Mouse (Mus musculus): ENCODE measurements around the gene Acrbp.
"Not testable (repeated sequence)": the region's sequence is repeated elsewhere in the genome, so short reads cannot be mapped to it uniquely, and the experiment has no call there.

Gene Acrbp

DNA sequence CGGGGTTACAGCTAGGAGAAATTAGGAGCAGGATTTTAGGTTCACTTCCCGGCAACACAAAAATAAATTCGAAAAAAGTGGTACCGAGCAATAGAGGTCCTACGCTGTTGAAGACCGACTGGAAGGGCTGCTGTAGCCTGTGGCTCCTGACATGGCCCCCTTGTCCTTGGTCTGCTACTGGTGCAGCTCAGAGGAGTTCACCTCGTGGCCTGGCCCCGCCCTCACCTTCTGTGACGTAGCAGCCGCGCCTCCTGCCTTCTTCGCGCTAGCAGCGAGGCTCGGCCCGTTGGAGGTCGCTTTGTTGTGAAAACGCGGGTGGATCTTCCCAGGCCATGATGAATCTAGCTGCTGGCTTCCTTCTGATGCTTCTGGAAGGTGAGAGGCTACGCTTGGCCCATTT, at the start of gene Acrbp:
Gene Acrbp, plus strand, starts transcription at position 12 of the 400 bp plus-strand sequence.
- no peak for DNase-seq (ENCODE audit: low read depth, low spot score)

DNA sequence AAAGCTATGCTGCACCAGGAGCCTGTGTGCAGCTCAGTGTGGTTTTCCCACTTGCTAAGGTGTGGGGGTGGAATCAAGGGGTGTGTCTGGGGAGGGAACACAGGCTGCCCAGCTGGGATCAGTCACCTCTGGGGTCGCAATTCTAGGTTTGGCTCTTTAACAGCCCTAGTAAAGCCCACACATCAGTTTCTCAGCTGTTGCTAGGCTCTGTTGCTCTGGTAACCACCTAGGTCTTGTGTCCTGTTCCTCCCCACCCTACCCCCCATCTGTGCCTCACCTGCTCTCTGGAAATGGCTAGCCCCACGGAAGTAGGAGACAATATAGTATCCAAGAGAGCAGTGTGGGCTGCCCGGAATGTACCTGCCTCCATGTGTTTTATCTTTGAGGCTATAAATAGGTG, 45.8 kb upstream of the Acrbp start:
- DNase-seq (ENCODE audit: low read depth, low spot score) = no peak

DNA sequence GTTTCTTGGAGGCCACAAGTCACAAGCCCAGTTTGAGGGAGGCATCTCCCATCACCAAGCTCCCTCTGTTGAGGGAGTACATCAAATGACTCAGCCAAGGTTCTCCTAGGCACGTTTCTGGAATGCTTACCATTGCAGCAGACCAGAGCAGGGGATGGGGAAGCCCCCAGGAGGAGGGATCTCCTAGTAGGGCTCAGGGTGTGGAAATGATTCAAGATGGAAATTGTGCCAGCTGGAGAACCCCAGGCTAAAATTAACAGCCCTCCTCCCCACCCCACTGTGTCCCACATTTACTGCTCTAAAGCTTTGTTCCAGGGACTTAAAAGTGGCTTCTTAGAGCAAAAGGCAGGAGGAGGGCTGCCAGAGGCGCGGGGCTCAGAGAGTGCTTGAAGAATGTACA, 44.4 kb upstream of the Acrbp start:
- DNase-seq (ENCODE audit: low read depth, low spot score) = no peak

DNA sequence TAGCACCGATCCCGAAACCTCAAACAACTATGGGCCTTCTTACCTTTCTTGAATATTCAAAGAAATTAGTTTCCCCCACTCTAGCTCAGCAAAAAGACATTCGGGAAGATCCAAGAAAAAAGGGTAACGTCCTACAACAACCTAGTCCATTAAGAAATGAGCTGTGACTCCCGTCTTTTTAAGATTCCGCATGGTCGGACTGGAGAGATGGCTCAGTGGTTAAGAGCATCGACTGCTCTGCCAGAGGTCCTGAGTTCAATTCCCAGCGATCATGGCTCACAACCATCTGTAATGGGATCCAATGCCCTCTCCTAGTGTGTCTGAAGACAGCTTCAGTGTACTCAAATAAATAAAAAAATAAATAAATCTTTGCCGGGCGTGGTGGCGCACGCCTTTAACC, 41.4 kb upstream of the Acrbp start:
- no peak for DNase-seq (ENCODE audit: low read depth, low spot score)

DNA sequence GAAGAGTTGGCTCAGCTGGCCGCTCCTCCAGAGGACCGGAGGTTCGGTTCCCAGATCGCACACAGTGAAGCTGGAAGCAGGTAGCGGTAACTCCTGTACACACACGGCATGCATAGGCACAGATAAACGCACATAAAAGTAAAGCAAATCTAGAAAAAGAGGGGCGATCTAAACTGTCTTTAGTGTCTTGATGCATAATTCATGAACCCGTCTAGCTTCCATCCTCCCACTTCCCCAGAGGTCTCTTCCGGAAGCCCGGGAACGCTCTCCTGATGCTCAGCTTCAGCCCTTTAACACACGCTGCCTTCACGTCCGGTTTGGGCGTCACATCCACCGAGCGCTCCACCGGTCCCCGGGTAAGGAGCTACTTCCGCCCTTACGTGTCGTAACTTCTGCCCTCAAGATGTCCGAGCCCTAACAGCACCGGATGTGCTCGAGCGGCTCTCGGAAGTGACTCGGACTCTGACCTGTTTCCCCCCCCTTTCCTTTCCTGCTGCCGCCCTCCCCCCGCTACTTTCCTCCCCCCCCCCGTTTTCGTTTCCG, 40.8 kb upstream of the Acrbp start:
- peak; percentile 83 for DNase-seq (ENCODE audit: low read depth, low spot score)

DNA sequence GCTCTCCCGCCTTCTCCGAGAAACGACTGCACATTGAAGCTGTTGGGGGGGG, 40.5 kb upstream of the Acrbp start, which contains the start of gene Zfp384:
Gene Zfp384, plus strand, starts transcription at position 17 of the 52 bp plus-strand sequence.
- no peak for DNase-seq (ENCODE audit: low read depth, low spot score)

DNA sequence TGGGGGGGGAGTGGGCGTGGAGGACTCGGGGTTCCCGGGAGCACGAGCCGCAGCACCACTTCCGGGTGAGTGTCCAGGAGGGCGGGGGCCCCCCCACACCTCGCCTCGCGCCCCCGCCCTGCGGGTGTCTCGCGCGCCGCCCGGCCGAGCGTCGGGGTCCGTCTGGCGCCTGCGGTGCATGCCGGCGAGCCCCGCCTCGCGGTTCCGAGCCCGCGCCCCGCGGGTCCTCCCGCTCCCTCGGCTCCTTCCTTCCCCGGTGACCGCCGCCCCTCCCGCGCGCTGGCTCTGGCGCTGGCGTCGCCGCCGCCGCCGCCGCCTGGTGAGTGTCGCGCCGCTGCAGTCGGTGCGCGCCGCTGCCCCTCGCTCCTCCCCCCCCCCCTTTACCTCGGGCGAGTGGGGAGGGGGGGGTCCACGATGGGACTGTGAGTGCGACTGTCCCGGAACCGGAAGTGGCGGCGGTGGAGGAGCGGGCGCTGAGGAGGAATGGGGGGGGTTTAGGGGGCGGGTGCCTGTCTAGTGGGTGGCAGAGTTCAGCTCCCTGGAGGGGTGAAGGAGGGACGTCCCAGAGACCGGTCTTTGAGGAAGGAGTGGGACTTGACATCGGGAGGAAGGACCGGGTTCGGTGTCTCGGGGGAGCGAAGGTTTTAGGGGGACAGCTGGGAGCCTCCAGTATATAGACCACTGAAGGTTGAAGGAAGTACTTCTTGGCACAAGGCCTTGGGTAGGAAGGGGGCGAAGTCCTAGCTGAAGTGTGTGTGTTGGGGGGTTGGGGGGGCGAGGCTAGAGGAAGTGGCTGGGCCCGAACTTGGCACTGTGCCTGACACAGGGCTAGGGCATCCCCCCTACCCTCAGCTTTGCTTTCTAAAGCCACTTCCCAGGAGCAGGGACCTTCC, 40.1 kb upstream of the Acrbp start:
- DNase-seq (ENCODE audit: low read depth, low spot score) = peak; percentile 49

DNA sequence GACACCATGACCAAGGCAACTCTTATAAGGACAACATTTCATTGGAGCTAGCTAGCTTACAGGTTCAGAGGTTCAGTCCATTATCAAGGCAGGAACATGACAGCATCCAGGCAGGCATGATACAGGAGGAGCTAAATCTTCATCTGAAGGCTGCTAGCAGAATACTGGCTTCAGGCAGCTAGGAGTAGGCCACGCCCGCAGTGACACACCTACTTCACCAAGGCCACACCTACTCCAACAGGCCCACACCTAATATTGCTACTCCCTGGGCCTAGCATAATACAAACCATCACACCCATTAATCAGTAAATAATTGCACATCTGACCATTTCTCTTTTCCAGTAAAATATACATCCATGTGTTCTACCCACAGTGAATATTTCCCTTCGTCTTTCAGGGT, 31.8 kb upstream of the Acrbp start:
- DNase-seq (ENCODE audit: low read depth, low spot score) = peak; percentile 68

DNA sequence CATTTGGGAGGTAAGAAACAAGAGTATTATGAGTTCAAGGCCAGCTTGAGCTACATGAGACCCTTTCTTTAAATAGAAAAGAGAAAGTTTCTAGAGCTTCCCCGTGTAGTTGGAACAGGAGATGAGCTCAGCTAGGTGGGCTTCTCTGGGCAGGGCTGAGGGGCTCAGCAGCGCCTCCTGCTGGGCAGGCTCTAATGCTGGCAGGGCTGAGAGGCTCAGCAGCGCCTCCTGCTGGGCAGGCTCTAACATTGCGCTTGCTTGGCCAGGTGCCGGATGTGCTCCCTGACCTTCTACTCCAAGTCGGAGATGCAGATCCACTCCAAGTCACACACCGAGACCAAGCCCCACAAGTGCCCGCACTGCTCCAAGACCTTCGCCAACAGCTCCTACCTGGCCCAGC, 19.0 kb upstream of the Acrbp start:
- DNase-seq (ENCODE audit: low read depth, low spot score) = not testable (repeated sequence)

DNA sequence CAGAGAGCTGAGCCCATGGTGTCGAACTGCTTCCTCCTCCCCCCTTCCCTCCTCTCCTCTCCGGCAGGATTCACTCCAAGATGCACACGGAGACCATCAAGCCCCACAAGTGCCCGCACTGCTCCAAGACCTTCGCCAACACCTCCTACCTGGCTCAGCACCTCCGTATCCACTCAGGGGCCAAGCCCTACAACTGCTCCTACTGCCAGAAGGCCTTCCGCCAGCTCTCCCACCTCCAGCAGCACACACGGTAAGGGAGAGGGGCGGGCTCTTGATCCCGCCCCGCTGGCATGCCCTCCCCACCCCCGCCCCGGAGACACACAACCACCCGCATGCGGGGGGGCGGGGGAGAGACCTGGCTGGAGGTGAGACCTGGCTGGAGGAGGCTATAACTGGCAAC, 17.9 kb upstream of the Acrbp start:
- DNase-seq (ENCODE audit: low read depth, low spot score) = no peak

DNA sequence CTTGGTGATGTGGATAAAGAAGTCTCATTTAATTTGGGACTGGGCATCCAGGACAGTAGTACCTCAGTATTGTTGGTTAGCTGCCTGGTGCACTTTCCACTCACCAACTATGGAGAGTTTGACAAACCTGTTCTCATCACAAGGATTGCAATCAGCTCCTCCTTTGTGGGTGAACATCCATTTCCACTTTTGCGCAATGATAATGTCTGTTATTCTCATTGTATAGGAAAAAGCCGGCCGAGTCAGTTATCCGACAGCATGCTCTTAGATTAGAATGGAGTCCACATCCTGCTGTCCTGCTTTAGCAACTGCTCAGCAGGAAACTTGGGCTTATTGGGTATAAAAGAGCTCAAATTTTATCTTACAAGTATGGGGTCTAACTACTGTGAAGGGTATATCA, 10.8 kb upstream of the Acrbp start:
- DNase-seq (ENCODE audit: low read depth, low spot score) = no peak

DNA sequence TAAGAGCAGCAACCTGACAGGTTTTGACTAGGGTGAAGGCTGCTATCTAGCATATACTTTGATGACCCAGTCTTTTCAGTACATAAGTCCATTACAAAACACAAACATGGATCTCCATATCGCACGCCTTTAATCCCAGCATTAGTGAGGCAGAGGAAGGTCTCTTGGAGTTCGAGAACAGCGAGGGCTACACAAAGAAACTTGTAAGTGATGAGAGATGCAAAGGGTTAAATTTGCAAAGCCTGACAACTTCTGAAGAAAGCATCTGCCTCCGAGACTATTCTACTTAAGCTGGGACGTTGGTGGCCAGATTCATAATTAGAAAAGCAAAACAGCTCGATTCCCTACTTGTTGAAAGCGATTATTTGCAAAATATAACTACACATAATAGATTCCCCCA, 10.4 kb upstream of the Acrbp start:
- no peak for DNase-seq (ENCODE audit: low read depth, low spot score)

DNA sequence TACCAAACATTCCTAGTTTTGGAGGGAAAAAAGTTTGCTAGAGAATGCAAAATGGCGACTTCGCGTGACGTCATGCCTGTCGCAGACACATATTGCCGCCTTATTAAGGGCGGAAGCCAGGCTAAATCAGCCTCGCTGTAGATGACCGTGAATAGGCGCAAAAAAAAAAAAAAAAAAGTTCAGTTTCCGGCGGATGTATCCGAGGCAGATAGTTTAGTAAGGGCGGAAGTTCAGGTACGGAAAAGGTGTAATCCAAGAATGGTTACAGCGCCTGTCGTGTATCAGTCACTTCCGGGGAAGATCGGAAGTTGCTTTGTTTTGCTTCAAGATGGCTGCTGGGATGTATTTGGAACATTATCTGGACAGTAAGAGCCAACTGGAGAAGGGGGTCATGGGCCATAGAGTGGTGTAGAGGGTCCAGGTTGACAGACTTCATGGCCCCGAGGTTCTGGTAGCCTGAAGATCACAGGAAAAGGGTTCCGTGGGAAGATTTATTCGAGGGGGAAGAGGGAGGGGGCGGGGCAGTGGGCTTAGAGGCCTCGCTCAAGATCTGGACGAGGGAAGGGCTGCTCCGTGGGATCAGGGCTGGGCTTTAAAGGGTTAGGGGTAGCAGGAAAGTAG, 9.8 kb upstream of the Acrbp start, which contains the start of gene Ing4:
Gene Ing4, plus strand, starts transcription at position 228 of the 621 bp plus-strand sequence.
- DNase-seq (ENCODE audit: low read depth, low spot score) = peak; percentile 87

DNA sequence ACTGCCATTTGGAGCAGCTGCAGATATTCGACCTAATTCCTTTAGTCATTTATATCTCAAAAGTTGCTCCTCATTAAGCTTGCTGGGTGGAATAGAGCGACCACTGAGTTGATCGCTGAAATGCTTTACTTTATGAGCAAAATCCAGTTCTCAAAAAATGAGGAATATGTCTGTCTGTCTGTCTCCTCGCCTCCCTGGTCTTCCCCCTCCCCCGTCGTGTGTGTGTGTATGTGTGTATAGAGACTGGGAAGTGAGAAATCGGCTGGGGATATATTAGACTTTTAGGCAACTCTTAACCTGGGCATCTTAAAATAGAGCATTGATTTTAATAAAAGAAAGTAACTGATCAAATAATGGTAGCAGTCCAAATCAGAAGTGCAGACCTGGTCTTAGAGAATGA, 9.3 kb upstream of the Acrbp start:
- no peak for DNase-seq (ENCODE audit: low read depth, low spot score)

DNA sequence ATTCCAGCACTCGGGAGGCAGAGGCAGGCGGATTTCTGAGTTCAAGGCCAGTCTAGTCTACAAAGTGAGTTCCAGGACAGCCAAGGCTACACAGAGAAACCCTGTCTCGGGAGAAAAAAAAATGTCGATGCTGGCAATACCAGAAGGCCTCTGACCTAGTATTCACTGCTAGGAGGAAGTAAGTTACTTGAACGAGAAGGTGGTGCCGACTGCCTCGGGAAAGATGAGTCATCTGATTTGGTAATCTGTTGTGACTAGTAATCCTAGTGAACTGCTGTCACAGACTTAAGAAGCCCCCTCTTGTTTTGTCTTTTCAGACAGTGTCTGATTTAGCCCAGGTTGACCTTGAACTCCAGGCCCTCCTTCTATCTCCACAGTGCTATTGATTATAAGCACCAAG, 8.4 kb upstream of the Acrbp start:
- DNase-seq (ENCODE audit: low read depth, low spot score) = no peak

DNA sequence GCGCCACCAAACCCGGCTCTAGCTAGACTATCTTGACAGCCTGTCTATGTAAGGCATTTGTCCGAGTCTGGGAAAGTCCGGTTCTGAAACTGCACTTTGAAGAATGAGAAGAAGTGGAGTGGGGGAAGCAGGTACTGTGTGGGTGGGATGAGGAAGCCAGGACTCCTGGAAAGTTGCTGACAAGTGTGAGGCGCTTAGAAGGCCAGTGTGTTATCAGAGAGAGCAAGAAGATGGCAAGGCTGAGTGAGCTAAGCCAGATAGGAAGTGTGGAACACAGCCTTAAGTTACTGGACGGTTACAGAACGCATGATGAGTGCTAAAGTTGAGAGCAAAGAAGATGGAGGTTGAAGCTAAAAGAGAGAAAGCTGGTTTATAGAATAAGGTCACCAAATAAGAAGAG, 7.4 kb upstream of the Acrbp start:
- no peak for DNase-seq (ENCODE audit: low read depth, low spot score)

DNA sequence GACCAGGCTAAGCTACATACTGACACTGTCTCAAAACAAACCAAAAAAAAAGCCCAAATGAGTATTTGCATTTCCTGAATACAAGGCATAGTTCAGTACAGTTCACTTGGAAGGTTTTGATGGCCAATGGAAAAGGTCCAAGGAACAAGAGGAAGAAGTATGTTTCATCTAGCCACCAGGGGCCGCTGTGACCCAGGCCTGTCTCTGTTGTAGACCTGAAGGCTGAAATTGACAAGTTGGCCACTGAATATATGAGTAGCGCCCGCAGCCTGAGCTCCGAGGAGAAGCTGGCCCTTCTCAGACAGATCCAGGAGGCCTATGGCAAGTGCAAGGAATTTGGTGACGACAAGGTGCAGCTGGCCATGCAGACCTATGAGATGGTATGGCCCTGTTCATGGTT, 2.8 kb upstream of the Acrbp start:
- peak; percentile 51 for DNase-seq (ENCODE audit: low read depth, low spot score)

DNA sequence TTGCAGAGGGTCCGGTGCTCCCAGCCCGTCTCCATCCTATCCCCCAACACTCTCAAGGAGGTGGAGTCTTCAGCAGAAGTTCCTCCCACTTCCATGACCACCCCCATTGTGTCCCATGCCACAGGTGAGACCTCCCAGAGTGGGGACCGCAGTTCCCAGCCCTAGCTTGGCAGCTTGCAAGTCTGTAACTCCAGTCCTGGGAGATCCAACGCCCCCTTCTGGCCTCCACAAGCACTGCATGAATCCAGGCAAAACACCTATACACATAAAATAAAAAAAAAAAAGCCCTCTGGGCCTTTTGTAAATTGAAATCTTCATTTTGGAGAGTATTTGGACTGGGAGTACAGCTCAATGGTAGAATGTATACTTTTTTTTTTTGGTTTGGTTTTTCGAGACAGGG, 1.7 kb downstream of the Acrbp start:
- no peak for DNase-seq (ENCODE audit: low read depth, low spot score)

DNA sequence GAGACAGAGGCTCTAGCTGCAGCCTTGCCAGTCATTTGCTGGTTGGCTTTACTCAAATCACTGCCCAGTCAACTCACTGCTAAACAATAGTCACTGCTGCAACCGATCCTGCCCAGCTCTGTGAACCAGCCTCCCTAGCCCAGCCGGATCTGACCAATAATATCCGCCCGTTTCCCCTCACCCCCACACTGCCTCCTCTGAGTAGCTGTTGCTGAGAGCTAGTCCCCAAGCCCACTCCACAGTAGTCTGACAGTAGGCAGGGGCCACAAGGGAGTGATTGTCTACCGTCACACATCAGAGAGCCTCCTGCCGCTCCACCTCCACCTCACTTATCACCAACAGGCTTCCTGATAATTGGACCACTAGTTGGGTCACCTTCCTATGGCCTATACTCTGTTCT, 12.0 kb downstream of the Acrbp start:
- DNase-seq (ENCODE audit: low read depth, low spot score) = no peak

DNA sequence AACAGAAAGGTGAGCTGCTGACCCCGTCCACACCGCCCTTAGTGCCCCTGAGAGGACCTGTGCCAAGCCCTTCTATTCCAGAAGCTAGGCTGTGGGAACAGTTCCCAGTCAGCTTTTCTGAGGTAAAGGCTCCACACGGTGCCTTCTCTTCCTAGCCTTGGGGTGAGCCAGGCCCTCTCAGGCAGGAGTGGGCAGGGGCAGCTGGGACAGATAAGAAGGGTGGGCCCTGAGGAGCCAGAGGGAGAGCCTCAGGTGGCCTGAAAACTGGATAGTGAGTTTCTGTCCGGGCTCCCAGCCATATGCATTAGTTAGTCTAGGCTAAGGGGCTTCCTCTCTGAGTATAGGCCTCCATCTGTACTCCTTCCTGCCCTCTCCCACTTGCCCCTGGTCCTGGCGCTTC, 13.0 kb downstream of the Acrbp start:
- no peak for DNase-seq (ENCODE audit: low read depth, low spot score)

DNA sequence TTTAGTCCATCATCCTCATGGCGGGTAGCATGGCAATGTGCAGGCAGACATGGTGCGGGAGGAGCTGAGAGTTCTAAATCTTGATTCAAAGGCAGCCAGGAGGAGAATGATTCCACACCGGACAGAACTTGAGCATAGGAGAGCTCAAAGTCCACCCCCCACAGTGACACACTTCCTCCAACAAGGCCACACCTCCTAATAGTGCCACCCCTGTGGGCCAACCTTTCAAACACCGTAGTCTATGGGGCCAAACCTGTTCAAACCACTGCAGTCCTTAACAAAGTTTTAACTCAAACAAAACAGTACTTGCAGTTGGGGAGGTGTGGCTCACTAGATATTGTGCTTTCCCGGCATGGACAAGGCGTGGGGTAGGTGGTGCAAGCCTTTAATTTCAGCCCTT, 14.4 kb downstream of the Acrbp start:
- DNase-seq (ENCODE audit: low read depth, low spot score) = no peak

DNA sequence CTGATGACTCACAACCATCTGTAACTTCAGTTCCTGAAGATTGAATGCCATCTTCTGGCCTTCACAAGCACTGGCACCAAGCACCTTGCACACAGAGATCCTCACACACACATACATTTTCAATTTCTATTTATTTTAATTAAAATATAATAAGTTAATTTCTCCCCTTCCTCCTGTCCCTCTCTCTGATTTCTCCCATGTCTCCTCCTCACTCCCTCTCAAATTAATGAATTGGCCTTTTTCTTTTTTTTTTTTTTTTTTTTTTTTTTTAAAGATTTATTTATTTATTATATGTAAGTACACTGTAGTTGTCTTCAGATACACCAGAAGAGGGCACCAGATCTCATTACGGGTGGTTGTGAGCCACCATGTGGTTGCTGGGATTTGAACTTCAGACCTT, 15.7 kb downstream of the Acrbp start:
- not testable (repeated sequence) for DNase-seq (ENCODE audit: low read depth, low spot score)

DNA sequence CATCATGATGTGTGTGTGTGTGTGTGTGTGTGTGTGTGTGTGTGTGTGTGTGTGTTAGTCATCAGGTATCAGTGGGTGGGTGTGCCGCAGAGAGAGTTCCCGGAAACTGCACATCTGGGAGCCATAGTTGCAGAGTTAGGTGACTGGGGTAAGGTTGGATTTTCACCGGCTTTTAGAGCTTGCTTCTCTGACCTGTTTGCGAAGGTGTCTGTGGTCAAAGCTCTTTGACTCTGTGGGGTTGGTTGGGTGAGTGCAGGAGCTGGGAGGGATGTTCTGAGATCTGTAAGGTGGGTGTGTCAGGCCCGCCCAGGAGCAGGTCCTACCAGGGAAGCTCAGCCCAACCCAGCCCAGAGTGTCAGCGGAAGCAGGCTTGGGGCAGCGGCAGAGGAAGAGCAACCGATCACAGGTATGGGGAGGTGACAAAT, 18.1 kb downstream of the Acrbp start, which contains the start of gene Lpar5:
Gene Lpar5, plus strand, starts transcription at position 350 of the 425 bp plus-strand sequence.
- no peak for DNase-seq (ENCODE audit: low read depth, low spot score)
